Mouse (Mus musculus) kidney, adult 2 months (tissue): Measurements from ENCODE around the gene Them7. TPM values are rescaled to one million over a fixed set of nuclear protein-coding genes. Genes with fewer than 3 reads are reported as not detected.

ENCODE experiments used
- DNase-seq: peaks from one replicate; pipeline ENCODE4 v3.0.0; 2021
- H3K27ac ChIP-seq: fragments of 200-500 bp; 2 replicates; pipeline ENCODE4 v1.5.1; 2012; ENCODE audit warnings: low read depth, low read length, control low read depth, inconsistent platforms; ENCODE audit not compliant: insufficient read depth
- H3K27me3 ChIP-seq: fragments of 200-500 bp; replicated peaks from 2 replicates; pipeline ENCODE4 v1.6.1; 2012; ENCODE audit warnings: mild to moderate bottlenecking, moderate library complexity, low read length, inconsistent platforms; ENCODE audit not compliant: control insufficient read depth, insufficient read depth
- H3K36me3 ChIP-seq: fragments of 200-500 bp; 2 replicates; pipeline ENCODE4 v1.6.1; 2012; ENCODE audit warnings: mild to moderate bottlenecking, moderate library complexity, low read length, inconsistent platforms; ENCODE audit not compliant: control insufficient read depth, insufficient read depth
- H3K4me1 ChIP-seq: fragments of 200-500 bp; 2 replicates; pipeline ENCODE4 v1.6.1; 2011; ENCODE audit warnings: low read length; ENCODE audit not compliant: control insufficient read depth, insufficient read depth
- H3K4me3 ChIP-seq: fragments of 200-500 bp; 2 replicates; pipeline ENCODE4 v1.5.1; 2011; ENCODE audit warnings: mild to moderate bottlenecking, low read depth, low read length, control low read depth; ENCODE audit not compliant: insufficient read depth
- CTCF ChIP-seq: fragments of 200-500 bp; conservative IDR thresholded peaks from 2 replicates; pipeline ENCODE4 v1.5.1; 2011; ENCODE audit warnings: low read depth, mild to moderate bottlenecking, control low read depth, low read length, moderate library complexity, mixed read lengths; ENCODE audit not compliant: insufficient read depth, insufficient read length
- POLR2A ChIP-seq: fragments of 200-500 bp; IDR thresholded peaks from one replicate; pipeline ENCODE4 v1.6.1; 2011; ENCODE audit warnings: low read depth, low read length, control low read depth
- WGBS: fragments of 180-500 bp; shearing (Covaris S2); methylation state at CpG from one replicate; pipeline ENCODE4 v1.1.7; 2018; 5-methylcytosine and 5-hydroxymethylcytosine counted together
- polyA plus RNA-seq: library from polyadenylated mRNA; depleted of rRNA; stranded (reverse); fragments of >200 nt; gene quantifications from 2 replicates; pipeline ENCODE4 v1.2.3, GENCODE M21; 2012

Them7 gene
- polyA plus RNA-seq, 1 experiment, result 241 TPM

DNA sequence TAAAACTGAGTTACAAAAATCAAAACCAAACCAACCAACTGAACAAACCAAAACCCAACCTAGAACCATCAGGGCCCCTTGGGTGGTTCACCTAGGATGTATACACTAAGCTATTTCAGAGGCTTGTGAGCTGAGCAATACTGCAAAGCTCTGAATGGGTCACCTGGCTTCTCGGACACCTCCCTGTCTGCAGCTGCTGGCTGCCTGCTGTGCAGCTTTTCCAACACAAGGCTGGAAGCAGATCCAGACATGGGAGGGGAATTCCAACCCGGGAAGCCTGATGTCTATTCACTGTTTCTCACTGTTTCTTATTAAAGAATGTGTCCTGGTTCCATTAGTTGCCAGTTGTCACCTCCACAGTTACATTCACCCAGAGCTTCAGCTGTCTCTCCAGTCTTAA lies 39.1 kb downstream of the Them7 start:
- no peak overlapping the region for H3K27ac ChIP-seq
- TF ChIP-seq POLR2A, result no peak
- TF ChIP-seq CTCF, result no peak
- no peak for DNase-seq
- 50% methylated on average over 2 of the region's 2 CpGs for WGBS
- no peaks in the 10 kb centered on the region for H3K4me1 ChIP-seq
- no peaks in the 10 kb centered on the region for H3K36me3 ChIP-seq
- H3K27me3 ChIP-seq, result no peaks in the 10 kb centered on the region
- no peak overlapping the region for H3K4me3 ChIP-seq

DNA sequence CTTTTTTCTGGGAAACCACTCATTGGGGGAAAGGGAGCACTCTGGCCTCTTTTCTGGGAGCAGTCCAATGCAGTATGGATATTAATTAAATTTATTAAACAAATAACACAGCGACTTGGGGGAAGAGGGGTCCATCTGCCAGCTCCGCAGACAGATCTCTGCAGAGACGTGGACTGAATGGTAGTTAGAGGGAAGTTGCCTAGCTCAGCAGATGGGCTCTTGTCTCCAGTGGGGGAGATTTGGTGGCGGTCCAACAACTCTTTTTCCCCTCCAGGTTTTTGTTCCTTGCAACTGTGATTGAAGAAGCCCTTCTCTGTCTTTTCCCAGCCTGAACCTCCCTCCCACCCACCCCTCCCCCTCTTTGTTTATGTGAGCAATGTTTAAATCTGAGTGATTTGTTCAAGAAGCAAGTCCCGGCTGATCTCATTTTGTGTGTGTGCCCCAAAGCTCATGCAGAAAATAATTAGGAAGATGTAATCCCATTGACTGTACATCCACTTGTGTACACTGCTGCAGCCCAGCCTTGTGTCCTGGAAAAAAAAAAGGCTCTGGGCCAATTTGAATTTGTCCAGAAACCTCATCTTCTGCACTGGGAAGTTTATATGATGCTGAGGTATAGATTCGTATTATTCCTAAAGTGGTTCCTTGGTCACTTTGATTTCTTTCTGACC lies 58.4 kb downstream of the Them7 start:
- WGBS, result 58% methylated on average over 6 of the region's 6 CpGs
- no peak for DNase-seq
- H3K36me3 ChIP-seq, result no peaks in the 10 kb centered on the region
- peaks cover 7% of the 10 kb centered on the region; the same call in 1 of the 2 replicates for H3K4me1 ChIP-seq
- H3K27ac ChIP-seq, result no peak overlapping the region
- no peak overlapping the region for H3K4me3 ChIP-seq
- no peak for TF ChIP-seq POLR2A
- no peak for TF ChIP-seq CTCF
- H3K27me3 ChIP-seq, result no peaks in the 10 kb centered on the region

DNA sequence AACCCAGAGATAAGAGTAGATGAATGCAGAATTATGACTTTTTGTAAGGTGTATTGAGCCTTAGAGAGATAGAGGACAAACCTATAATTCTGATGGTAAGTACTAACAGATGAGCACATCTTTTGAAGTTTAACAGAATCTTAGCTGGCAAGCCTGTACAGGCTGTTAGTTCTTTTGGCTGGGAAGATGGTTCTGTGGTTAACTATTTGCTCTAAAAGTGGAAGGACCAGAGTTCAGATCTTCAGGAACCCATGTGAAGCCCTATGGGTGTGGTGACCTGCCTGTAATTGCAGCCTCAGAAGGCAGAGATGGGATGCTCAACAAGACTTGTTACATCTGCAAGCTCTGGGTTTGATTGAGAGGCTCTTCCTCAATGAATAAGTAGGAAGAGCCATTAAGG lies 59.7 kb downstream of the Them7 start:
- peaks cover 7% of the 10 kb centered on the region; the same call in 1 of the 2 replicates for H3K4me1 ChIP-seq
- no peaks in the 10 kb centered on the region for H3K36me3 ChIP-seq
- no peak for TF ChIP-seq POLR2A
- no peak for TF ChIP-seq CTCF
- DNase-seq, result peak; percentile 68
- no peak overlapping the region for H3K4me3 ChIP-seq
- no peaks in the 10 kb centered on the region for H3K27me3 ChIP-seq
- H3K27ac ChIP-seq, result no peak overlapping the region

DNA sequence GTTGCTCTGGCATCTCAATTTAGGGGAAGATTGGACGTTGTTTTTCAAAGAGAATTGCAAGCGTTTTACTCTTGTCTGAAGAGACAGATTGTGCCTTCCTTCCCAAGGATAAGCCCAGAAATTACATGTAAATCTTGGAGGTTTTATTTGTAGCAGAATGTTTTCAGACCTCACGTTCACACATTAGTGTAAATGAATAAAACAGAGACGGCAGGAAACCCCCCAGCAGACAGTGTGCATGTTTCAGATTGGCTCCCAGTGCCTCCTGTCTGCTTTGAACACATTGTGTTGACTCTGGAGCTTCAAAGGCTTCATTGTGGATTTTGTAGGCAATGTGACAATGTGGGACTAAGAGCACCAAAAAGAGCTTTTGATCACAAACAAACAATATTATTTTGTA lies 60.7 kb downstream of the Them7 start:
- H3K27ac ChIP-seq, result no peak overlapping the region
- no peak for DNase-seq
- TF ChIP-seq POLR2A (no peak), CTCF (no peak)
- no peaks in the 10 kb centered on the region for H3K27me3 ChIP-seq
- H3K36me3 ChIP-seq, result no peaks in the 10 kb centered on the region
- no peak overlapping the region for H3K4me3 ChIP-seq
- 59% methylated on average over 4 of the region's 4 CpGs for WGBS
- H3K4me1 ChIP-seq, result peaks cover 7% of the 10 kb centered on the region; the same call in 1 of the 2 replicates

DNA sequence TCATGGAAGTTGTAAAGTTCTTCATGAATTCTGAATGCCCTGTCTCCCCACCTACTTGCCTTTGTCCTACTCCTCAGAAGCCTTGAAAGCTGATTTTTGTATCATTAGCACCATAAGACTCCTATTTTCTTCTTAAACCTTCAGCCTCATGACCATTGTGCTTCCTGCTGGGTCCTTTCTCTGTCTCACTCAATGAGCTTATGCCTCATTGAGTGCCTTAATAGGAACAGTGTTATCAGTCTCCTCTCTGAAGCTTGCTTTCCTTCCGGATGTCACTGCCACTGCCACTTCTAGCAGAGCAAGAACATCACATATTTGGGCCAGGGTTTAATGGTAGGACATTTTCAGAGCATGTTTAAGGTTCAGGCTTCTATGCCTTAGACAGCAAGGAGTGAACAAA lies 71.7 kb downstream of the Them7 start:
- Histone ChIP-seq H3K27me3 (no peaks in the 10 kb centered on the region), H3K4me3 (no peak overlapping the region), H3K27ac (no peak overlapping the region), H3K36me3 (no peaks in the 10 kb centered on the region; the same call in 1 of the 2 replicates), H3K4me1 (no peaks in the 10 kb centered on the region)
- WGBS, result 74% methylated on average over 1 of the region's 1 CpGs
- no peak for TF ChIP-seq POLR2A
- no peak for TF ChIP-seq CTCF
- no peak for DNase-seq

DNA sequence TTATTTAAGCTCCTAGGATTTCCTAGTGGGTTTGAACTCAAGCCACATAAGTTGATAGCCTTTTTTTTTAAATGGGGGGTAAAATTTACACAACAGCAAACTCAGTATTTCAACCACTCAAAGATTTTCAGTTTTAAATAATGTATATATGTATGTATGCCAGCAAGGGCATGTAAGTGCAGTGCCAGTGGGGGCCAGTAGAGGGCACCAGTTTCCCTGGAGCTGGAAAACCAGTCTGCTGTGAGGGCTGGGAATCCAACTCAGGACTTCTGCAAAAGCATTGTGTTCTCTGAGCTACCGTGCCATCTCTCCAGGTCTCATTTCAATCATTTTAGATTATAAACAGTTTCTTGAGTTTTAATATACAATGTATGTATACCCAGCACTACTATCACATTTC lies 74.8 kb downstream of the Them7 start:
- DNase-seq, result no peak
- no peak overlapping the region for H3K27ac ChIP-seq
- H3K36me3 ChIP-seq, result no peaks in the 10 kb centered on the region; the same call in 1 of the 2 replicates
- H3K4me1 ChIP-seq, result no peaks in the 10 kb centered on the region
- H3K27me3 ChIP-seq, result no peaks in the 10 kb centered on the region
- TF ChIP-seq POLR2A, result no peak
- TF ChIP-seq CTCF, result peak; percentile 44
- WGBS, result 91% methylated on average over 1 of the region's 1 CpGs
- no peak overlapping the region for H3K4me3 ChIP-seq

DNA sequence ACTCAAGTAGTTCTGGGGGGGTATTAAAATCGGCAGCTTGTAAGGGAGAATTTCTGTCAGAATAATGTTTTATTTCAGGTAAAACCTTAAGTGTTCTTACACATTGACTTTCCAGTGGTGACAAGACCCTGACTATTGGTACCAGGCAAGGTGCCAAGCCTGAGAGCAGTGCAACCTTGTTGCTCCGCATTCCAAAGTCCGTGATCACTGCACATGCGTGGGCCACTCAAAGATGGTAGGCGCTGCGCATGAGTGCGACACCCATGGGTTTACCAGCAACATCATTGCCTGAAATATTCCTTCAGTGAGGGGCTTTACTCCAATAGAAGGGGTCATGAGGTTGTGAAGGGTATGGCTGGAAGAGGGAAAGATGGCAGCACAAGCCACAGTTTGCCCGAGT lies 77.0 kb downstream of the Them7 start:
- no peak for TF ChIP-seq CTCF
- no peak for TF ChIP-seq POLR2A
- Histone ChIP-seq H3K4me3 (no peak overlapping the region), H3K4me1 (no peaks in the 10 kb centered on the region), H3K27me3 (no peaks in the 10 kb centered on the region), H3K36me3 (no peaks in the 10 kb centered on the region; the same call in 1 of the 2 replicates), H3K27ac (no peak overlapping the region)
- WGBS, result 88% methylated on average over 8 of the region's 8 CpGs
- DNase-seq, result peak; percentile 11

DNA sequence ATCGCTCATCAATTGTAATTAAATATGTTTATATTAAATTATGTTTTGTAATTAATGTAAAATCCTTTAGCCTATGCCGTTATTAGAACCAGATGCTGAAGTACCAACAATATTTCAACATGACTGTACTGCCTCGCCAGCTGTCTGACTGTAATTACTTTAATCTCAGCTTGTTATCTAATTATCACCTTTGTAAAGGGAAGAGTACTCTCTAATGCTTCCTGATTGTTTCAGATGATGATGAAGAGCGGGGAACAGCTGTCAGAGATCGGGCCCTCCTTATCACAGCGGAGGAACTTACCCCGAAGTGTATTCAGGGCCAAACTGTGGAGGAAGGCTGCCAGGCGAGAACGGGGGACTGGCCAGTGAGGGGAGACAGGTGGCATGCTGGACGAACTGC lies 77.4 kb downstream of the Them7 start:
- Histone ChIP-seq H3K36me3 (no peaks in the 10 kb centered on the region; the same call in 1 of the 2 replicates), H3K27ac (no peak overlapping the region), H3K27me3 (no peaks in the 10 kb centered on the region), H3K4me1 (no peaks in the 10 kb centered on the region), H3K4me3 (no peak overlapping the region)
- no peak for DNase-seq
- TF ChIP-seq CTCF (no peak), POLR2A (no peak)
- WGBS, result 65% methylated on average over 10 of the region's 10 CpGs
